Mouse (Mus musculus) forebrain, embryonic 15.5 days (tissue): ENCODE measurements at regions not wholly inside any gene's neighbourhood (a gene's known extent, or its start where the extent isn't known, plus 50 kb on each side); places are given as distances from the start of the nearest gene placed in this dataset.

Experiments
- ATAC-seq: fragments of 200-750 bp; cut with Nextera tagmentation; replicated peaks from 2 replicates; pipeline ENCODE4 v1.8.0; 2017; ENCODE audit warnings: mild to moderate bottlenecking, moderate TSS enrichment, moderate library complexity
- H3K27ac ChIP-seq: fragments of 300-500 bp; sonication (generic); replicated peaks from 2 replicates; pipeline ENCODE4 v1.5.1; 2015; ENCODE audit warnings: mild to moderate bottlenecking, inconsistent platforms
- H3K27me3 ChIP-seq: fragments of 300-500 bp; sonication (generic); 2 replicates; pipeline ENCODE4 v1.6.1; 2015; ENCODE audit warnings: inconsistent platforms
- H3K36me3 ChIP-seq: fragments of 300-500 bp; sonication (generic); 2 replicates; pipeline ENCODE4 v1.6.1; 2015; ENCODE audit warnings: mild to moderate bottlenecking, inconsistent platforms
- H3K4me1 ChIP-seq: fragments of 300-500 bp; sonication (generic); 2 replicates; pipeline ENCODE4 v1.6.1; 2015; ENCODE audit warnings: inconsistent platforms
- H3K4me2 ChIP-seq: fragments of 300-500 bp; sonication (generic); replicated peaks from 2 replicates; pipeline ENCODE4 v1.6.1; 2015; ENCODE audit warnings: mild to moderate bottlenecking, inconsistent platforms
- H3K4me3 ChIP-seq: fragments of 300-500 bp; sonication (generic); 2 replicates; pipeline ENCODE4 v1.5.1; 2015; ENCODE audit warnings: mild to moderate bottlenecking, inconsistent platforms
- H3K9ac ChIP-seq: fragments of 300-500 bp; sonication (generic); replicated peaks from 2 replicates; pipeline ENCODE4 v1.6.1; 2015; ENCODE audit warnings: mild to moderate bottlenecking, inconsistent platforms
- H3K9me3 ChIP-seq: fragments of 300-500 bp; sonication (generic); 2 replicates; pipeline ENCODE4 v1.6.1; 2016; ENCODE audit warnings: inconsistent platforms
- WGBS: fragments of 180-500 bp; shearing (Covaris S2); methylation state at CpG from one replicate; pipeline ENCODE4 v1.1.7; 2015; ENCODE audit warnings: mixed read lengths; 5-methylcytosine and 5-hydroxymethylcytosine counted together

DNA sequence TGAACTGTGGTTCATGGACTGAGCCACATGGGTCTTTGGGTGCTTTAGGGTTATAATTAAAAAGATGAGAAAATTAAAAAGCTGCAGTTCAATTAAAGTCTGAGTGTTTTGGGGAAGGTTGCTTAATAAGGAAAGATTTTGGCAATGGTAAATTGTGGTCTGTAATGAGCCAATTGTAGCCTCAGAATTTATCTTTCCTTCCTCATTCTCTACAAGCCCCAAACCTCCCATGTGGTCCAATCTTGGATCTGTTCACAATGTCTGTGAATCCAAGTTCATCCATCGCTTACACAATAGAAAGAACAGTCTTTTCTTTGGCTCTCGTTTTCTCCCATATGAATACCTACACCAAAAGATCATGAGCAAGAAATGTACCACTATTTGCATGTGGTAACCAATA is 155.2 kb upstream of the Trp63 start:
- H3K4me1 ChIP-seq: no peaks in the 10 kb centered on the region
- no peak overlapping the region for H3K4me3 ChIP-seq
- no peak overlapping the region for H3K9ac ChIP-seq
- no peak for ATAC-seq
- no peaks in the 10 kb centered on the region for H3K36me3 ChIP-seq
- H3K9me3 ChIP-seq: no peaks in the 10 kb centered on the region
- WGBS: 68% methylated on average over 2 of the region's 2 CpGs
- no peaks in the 10 kb centered on the region for H3K27me3 ChIP-seq
- no peak overlapping the region for H3K4me2 ChIP-seq
- no peak overlapping the region for H3K27ac ChIP-seq

DNA sequence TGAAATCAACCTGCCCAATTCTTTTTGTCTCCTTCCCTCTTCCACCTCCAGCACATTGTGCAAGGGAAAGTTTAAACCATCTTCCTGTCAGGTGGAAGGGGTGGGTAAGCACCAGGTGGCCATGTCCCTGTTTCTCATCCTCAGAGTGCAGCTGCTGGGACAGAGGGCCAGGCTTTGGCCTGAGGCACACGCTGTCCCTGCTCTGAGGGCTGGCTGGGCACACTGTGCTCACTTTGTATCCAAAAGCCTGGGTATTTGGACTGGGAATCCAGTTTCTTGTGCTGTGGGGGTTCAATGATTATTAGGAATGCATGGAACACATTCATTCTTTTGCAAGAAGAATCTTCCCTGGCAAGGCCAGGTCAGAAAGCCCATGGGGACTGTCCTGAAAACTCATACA is 153.9 kb upstream of the Trp63 start:
- no peaks in the 10 kb centered on the region for H3K4me1 ChIP-seq
- 90% methylated on average over 1 of the region's 1 CpGs for whole genome bisulfite sequencing
- H3K9me3 ChIP-seq: no peaks in the 10 kb centered on the region
- no peaks in the 10 kb centered on the region for H3K27me3 ChIP-seq
- no peak overlapping the region for H3K4me2 ChIP-seq
- H3K36me3 ChIP-seq: no peaks in the 10 kb centered on the region
- ATAC-seq: no peak
- no peak overlapping the region for H3K4me3 ChIP-seq
- no peak overlapping the region for H3K9ac ChIP-seq
- no peak overlapping the region for H3K27ac ChIP-seq

DNA sequence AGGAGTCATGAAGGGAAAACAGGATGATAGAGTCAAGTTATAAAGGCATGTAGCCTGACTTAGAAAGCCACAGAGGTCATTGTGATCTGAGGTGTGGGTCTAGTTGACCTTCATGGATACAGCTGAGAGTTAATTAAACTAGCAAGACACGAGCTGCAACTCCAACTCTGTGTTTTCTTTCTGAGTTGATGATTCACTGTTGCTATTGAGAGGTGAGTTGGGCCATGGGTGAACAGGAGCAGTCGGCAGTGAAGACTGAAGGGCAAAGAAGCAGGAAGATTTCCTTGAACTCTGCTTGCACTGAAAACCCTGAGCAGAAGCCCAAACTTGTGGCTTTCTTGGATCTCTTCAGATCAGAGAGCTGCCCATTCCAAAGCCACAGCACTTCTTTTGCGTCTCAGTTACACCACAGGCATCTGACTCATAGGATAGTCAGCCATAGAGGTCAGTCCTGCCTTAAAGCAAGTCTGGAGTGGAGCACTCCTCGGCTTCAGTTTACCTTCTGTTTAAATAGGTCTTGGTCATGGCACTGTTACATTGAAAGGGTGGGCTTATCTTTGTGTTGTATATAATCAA is 151.7 kb upstream of the Trp63 start:
- H3K9ac ChIP-seq: no peak overlapping the region
- no peaks in the 10 kb centered on the region for H3K36me3 ChIP-seq
- 83% methylated on average over 4 of the region's 4 CpGs for WGBS
- no peak overlapping the region for H3K4me2 ChIP-seq
- H3K4me1 ChIP-seq: no peaks in the 10 kb centered on the region
- no peak overlapping the region for H3K27ac ChIP-seq
- no peaks in the 10 kb centered on the region for H3K27me3 ChIP-seq
- ATAC-seq: no peak
- H3K9me3 ChIP-seq: no peaks in the 10 kb centered on the region
- H3K4me3 ChIP-seq: no peak overlapping the region

DNA sequence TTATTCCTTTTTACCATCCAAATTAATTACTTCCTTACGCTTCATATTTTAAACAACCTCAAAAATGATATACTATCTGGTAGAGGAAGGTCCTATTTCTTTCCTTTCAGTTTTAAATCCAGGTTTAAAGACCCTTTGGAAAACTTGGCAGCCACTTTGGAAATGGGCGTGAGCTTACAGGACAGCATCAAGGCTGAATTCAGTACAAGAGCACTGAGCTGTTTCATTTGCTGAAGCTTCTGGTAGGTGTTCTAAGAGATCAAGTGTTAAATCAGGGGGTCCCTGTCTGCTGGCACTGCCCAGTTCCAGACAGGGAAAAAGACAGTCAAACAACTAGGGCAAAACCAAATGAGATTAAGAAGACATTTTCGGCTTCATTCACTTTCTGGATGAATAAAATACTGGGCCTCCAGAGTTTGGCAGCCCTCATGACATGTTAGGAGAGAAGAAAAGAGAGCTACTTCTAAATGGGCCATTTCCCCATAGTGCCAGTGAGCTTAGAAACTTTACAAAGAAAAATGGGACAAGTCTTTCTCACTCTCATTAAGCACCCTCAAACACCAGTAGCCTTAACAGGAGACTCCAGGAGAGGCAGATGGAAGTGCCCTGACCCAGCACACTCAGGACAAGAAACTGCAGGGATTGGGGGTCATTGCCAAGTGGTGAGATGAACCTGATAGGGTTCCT is 150.9 kb upstream of the Trp63 start:
- Histone ChIP-seq H3K36me3 (no peaks in the 10 kb centered on the region), H3K4me1 (no peaks in the 10 kb centered on the region), H3K9me3 (no peaks in the 10 kb centered on the region), H3K4me2 (no peak overlapping the region), H3K27ac (no peak overlapping the region), H3K27me3 (no peaks in the 10 kb centered on the region), H3K9ac (no peak overlapping the region), H3K4me3 (no peak overlapping the region)
- ATAC-seq: peak; percentile 58
- WGBS: 66% methylated on average over 3 of the region's 3 CpGs

DNA sequence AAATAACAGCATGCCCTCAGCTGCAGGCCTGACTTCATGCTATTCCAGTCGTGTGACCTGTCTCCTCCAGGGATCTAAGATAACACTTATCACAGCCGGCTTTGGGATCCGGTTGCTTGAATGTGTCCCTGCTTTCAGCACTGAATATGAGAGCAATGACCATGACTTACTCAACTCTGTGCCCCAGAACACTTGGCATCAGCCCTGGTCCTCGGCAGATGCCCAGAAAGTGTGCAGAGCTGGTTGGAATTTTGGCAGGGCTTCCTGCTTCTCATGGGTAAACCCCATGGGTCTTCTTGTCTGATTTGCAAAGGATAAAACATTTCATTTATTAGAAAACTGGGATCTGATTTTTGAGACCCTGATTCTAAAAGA is 150.4 kb upstream of the Trp63 start:
- Histone ChIP-seq H3K4me1 (no peaks in the 10 kb centered on the region), H3K4me3 (no peak overlapping the region), H3K36me3 (no peaks in the 10 kb centered on the region), H3K27ac (no peak overlapping the region), H3K4me2 (no peak overlapping the region), H3K9ac (no peak overlapping the region), H3K9me3 (no peaks in the 10 kb centered on the region), H3K27me3 (no peaks in the 10 kb centered on the region)
- WGBS: 80% methylated on average over 4 of the region's 4 CpGs
- no peak for ATAC-seq

DNA sequence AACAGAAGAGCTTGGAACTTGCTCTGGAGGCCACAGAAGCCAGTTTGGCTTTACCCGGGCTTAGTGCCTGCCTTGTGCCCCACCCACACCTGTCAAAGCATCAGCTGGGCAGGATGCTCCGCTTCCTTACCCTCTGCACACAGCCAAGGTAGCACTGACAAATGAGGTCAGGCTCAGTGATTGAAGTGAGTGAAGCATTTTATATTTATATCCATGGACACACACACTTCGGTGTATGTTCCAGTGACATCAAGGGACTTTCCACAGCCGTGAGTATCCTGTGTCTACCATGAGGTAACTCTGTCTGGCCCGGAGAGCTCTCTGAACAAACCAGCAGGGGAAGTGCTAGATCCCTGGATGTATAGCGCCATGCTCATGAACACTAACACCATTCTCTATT is 147.0 kb upstream of the Trp63 start:
- ATAC-seq: no peak

DNA sequence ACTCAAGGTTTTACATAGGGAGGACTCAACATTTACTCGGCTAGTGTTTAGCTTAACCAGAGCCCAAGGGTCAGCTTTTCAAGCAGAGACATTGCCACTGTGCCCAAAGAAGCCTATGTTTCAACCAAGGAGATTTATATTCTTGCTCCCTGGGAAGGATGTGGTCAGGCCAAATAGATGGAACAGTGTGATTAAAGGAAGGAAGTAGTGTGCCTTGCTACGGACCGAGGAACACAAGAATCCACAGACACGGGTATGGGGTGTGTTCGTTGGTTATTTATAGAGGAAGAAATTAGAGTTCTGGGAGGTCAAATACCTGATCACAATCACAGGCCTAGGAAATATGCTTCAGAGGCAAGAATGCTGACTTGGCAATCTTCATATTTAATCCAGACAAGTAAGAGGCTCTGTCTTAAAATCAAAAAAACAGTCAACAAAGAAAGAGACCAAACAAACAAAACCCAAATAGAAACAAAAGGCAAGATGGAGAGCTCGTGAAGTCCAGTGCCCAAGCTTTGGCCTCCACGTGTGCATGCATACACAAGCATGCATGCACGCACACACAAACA is 133.9 kb upstream of the Trp63 start:
- H3K4me1 ChIP-seq: no peaks in the 10 kb centered on the region
- no peak overlapping the region for H3K9ac ChIP-seq
- H3K27ac ChIP-seq: no peak overlapping the region
- no peak overlapping the region for H3K4me2 ChIP-seq
- H3K27me3 ChIP-seq: no peaks in the 10 kb centered on the region
- no peak for ATAC-seq
- H3K9me3 ChIP-seq: no peaks in the 10 kb centered on the region
- no peak overlapping the region for H3K4me3 ChIP-seq
- H3K36me3 ChIP-seq: no peaks in the 10 kb centered on the region
- WGBS: 91% methylated on average over 8 of the region's 8 CpGs

More for the DNA sequence above, 147.0 kb upstream of the Trp63 start:
- no peak overlapping the region for H3K4me3 ChIP-seq
- no peaks in the 10 kb centered on the region for H3K4me1 ChIP-seq
- H3K27ac ChIP-seq: no peak overlapping the region
- H3K9ac ChIP-seq: no peak overlapping the region
- no peak overlapping the region for H3K4me2 ChIP-seq
- 87% methylated on average over 6 of the region's 6 CpGs for WGBS
- H3K9me3 ChIP-seq: no peaks in the 10 kb centered on the region
- H3K27me3 ChIP-seq: no peaks in the 10 kb centered on the region
- H3K36me3 ChIP-seq: no peaks in the 10 kb centered on the region

DNA sequence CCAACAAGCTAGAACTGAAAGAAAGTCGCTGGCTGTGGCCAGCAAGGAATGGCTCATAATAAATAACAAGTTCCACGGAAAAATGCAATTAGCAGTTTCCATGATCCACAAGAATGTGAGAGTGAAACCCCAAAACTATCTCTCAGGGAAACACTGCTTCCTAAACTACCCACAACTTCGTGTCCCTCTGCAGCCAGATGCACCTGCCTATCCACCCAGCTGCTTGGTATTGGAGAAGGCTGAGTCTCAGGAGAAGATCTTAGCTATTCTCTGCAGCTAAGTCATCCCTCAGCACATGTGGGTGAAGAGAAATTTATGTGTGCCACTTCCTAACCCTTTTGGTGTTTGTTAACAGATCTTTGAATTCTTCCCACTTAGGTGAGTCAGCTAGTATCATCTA is 126.4 kb upstream of the Trp63 start:
- H3K9ac ChIP-seq: no peak overlapping the region
- no peaks in the 10 kb centered on the region for H3K27me3 ChIP-seq
- H3K4me2 ChIP-seq: no peak overlapping the region
- no peak for ATAC-seq
- H3K4me3 ChIP-seq: no peak overlapping the region
- H3K9me3 ChIP-seq: no peaks in the 10 kb centered on the region
- 75% methylated on average over 3 of the region's 3 CpGs for WGBS
- no peaks in the 10 kb centered on the region for H3K4me1 ChIP-seq
- no peaks in the 10 kb centered on the region for H3K36me3 ChIP-seq
- H3K27ac ChIP-seq: no peak overlapping the region

DNA sequence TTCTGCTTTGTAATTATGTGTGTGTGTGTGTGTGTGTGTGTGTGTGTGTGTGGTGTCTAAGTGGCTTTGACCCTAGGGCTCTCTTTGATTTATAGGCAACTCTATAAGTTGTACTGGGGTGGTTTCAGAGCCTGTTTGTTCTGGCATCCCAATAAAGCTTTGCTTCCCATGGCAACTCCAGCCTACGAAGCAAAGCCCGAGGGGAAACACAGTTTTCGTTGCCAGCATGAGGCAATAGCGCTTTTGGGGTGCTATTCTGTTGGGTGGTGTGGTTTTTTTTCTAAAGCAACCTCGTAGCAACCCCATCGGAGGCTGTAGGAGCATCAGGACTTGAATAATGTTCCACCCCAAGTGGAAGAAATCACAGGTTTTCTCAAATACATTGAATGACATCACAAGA is 103.3 kb upstream of the Trp63 start:
- no peak overlapping the region for H3K4me2 ChIP-seq
- 84% methylated on average over 6 of the region's 6 CpGs for WGBS
- no peak for ATAC-seq

DNA sequence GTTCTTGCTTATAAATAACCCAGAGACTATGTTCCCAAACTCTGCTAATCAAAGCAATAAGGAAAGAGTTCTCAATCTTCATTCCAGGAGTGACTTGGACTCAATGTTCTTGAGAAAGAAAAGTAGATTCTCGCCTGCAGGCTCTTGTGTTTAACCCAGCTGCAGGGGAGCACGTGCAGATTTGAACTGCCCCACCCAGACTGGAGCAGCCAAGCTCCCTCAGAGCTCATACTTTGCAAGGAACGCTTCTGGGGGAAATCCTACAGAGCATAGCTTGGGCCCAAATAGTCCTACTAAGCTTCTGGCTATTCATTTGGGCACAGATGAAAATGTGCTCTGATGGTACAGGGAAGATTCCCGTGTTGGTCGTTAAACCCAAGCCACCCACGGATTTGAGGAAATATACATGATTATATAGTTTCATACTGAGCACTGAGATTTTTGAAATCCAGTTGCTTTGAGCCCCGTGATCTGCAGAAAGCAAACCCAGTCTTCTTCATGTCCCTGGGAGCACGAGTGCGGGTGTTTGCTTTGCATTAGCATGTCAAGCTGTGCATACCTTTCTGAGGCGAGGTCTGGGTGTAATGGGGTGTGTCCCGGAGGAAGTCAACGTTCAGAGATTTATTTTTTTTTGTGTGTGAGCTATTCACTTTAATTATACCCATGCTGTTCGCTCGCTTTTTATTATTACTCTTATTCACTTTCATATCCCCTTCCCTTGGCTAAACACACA is 99.1 kb upstream of the Trp63 start:
- no peak for ATAC-seq
- no peaks in the 10 kb centered on the region for H3K4me1 ChIP-seq
- no peaks in the 10 kb centered on the region for H3K27me3 ChIP-seq
- H3K36me3 ChIP-seq: no peaks in the 10 kb centered on the region
- H3K9ac ChIP-seq: no peak overlapping the region
- H3K27ac ChIP-seq: no peak overlapping the region
- H3K9me3 ChIP-seq: no peaks in the 10 kb centered on the region
- 78% methylated on average over 14 of the region's 14 CpGs for WGBS
- H3K4me3 ChIP-seq: no peak overlapping the region
- no peak overlapping the region for H3K4me2 ChIP-seq

More for the DNA sequence above, 103.3 kb upstream of the Trp63 start:
- Histone ChIP-seq H3K27me3 (no peaks in the 10 kb centered on the region), H3K27ac (no peak overlapping the region), H3K9ac (no peak overlapping the region), H3K4me3 (no peak overlapping the region), H3K36me3 (no peaks in the 10 kb centered on the region), H3K9me3 (no peaks in the 10 kb centered on the region), H3K4me1 (no peaks in the 10 kb centered on the region)

DNA sequence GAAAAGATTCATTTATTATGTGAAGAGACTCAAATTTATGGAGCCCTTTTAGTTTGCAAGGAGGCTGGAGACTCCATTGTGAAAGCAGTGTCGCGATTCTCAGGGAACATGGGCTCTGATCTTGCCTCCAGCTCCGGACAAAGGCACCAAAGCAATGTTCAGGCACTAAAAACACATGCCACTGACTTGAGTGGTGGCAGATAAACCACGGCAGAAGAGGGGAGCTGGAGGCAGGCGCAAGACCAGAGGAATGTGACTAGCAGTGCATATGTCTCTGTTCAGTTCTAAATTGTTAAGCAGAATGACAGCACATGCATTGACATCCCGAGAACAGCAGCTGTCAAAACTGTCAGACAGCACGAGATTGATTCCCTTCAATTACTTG is 98.5 kb upstream of the Trp63 start:
- Histone ChIP-seq H3K36me3 (no peaks in the 10 kb centered on the region), H3K4me3 (no peak overlapping the region), H3K9me3 (no peaks in the 10 kb centered on the region), H3K27ac (no peak overlapping the region), H3K4me2 (no peak overlapping the region), H3K4me1 (no peaks in the 10 kb centered on the region), H3K9ac (no peak overlapping the region), H3K27me3 (no peaks in the 10 kb centered on the region)
- 61% methylated on average over 7 of the region's 7 CpGs for WGBS
- ATAC-seq: no peak

DNA sequence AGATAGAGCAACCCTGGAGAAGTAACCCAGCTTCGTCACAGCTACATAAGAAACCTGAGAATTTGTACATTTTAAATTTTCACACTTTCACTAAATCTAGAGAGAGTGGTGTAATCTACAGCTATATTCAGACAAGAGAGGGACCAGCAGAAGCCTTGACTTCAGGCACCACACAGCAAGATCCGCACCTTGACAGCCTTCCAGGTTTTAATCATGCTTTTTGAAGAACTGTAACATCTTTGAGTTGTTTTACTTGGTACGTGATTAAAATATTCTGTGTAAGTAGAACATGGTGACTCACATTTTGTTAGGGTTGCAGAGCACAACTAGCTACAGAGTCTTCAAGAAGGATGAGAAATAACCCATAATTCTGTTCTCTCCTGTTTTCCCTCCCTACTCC is 97.6 kb upstream of the Trp63 start:
- Histone ChIP-seq H3K4me3 (no peak overlapping the region), H3K4me2 (no peak overlapping the region), H3K4me1 (no peaks in the 10 kb centered on the region), H3K9me3 (no peaks in the 10 kb centered on the region), H3K9ac (no peak overlapping the region), H3K27ac (no peak overlapping the region), H3K27me3 (no peaks in the 10 kb centered on the region), H3K36me3 (no peaks in the 10 kb centered on the region)
- ATAC-seq: no peak
- WGBS: 87% methylated on average over 3 of the region's 3 CpGs
